Mouse (Mus musculus): Measurements from ENCODE around the gene Naa15.
"Not testable (repeated sequence)": the region's sequence is repeated elsewhere in the genome, so short reads cannot be mapped to it uniquely, and the experiment has no call there.

The Naa15 gene

DNA sequence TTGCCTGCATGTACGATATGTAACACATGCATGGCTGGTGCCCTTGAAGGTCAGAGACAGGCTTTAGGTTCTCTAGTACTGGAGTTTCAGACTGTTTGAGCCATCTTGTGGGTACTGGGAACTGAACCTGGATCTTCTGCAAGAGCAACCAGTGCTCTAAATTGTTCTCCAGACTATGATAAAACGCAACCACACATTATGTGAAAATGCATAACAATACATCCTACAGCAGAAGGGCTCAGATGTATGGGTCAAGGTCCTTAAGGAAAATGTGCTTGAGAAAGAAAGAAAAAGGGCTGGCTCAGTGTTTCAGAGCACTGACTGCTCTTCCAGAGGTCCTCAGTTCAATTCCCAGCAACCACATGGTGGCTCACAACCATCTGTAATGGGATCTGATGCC is 21.3 kb upstream of the Naa15 start:
- no peak for DNase-seq (ENCODE audit: low read depth)

- no peak for DNase-seq (ENCODE audit: low read depth)
Measured at GRCm38 (mm10) chr3:51394881-51395280, 20.1 kb upstream of the Naa15 start.

DNA sequence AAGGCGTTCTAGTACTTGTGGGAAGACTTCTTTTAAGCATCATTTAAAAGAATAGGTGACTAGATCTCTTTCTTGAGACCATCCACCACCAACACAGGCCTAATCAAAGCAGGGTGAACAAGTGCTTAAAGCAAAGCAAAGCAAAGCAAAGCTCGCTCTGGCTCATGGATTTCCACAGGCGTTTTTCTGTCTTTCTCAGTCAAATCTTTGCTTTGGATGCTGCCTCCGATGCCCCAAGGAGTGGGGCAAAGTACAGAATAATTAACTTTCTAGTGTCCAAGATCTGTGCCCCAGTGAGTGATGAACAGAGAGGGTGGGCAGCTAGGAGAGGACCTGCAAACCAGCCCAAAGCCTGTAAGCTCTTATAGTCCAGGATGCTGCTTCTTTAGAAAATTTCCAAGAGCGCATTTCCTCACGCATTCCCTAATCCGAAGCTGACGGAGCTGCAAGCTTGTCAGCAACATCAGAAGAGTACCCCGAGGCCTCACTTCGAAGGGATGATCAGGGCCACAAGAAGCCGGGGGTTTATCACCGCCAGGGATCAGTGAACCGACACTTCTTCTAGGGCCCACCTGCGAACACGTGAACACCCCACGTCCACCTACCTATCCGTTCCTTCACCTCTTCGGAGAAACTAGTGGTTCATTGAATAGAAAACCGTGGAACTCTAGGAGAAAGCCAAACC is 19.3 kb upstream of the Naa15 start:
- DNase-seq (ENCODE audit: low read depth): no peak

GRCm38 (mm10) chr3:51396219-51397068 is 18.5 kb upstream of the Naa15 start, which contains the start of gene Mgarp:
Mgarp (minus strand) TSS chr3:51396738.
- DNase-seq (ENCODE audit: low read depth): peak; percentile 85

GRCm38 (mm10) chr3:51397700-51398299 is 17.1 kb upstream of the Naa15 start:
- no peak for DNase-seq (ENCODE audit: low read depth)

DNA sequence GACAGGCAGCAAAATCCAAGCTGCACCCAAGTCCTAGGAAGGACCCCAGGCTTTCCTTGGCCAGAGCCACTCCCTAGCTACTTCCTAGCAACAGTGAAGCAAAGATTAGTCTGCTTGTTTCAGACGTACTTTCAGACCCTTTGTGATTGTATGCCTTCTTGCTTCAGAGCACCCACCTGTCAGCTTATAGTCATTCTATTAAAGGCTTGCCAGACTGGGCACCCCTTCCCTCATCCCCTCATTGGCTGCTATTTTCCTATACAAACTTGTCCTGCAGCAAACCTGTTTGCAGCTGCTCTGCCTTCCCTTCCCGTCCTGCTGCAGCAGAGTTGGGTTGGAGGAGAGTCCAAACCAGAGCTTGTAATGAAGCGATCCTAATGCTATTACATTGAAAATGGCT is 16.3 kb upstream of the Naa15 start:
- no peak for DNase-seq (ENCODE audit: low read depth)

DNA sequence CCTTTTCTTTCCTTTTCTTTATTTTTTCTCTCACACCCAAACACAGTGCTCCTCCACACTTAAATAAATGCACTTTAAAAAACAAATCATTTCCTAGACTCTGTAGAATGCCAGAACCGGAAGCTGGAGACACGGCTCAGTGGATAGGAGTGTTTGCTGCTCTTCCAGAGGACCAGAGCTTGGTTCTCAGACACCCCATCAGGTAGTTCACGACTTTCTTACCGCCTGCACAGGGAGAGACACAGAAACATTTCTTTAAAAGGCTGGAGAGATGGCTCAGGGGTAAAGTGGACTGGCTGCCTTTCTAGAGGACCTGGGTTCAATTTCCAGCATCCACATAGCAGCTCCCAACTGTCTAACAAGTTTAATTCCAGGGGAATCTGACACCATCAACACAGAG is 15.4 kb upstream of the Naa15 start:
- no peak for DNase-seq (ENCODE audit: low read depth)

GRCm38 (mm10) chr3:51400682-51401081 is 14.3 kb upstream of the Naa15 start:
- no peak for DNase-seq (ENCODE audit: low read depth)

DNA sequence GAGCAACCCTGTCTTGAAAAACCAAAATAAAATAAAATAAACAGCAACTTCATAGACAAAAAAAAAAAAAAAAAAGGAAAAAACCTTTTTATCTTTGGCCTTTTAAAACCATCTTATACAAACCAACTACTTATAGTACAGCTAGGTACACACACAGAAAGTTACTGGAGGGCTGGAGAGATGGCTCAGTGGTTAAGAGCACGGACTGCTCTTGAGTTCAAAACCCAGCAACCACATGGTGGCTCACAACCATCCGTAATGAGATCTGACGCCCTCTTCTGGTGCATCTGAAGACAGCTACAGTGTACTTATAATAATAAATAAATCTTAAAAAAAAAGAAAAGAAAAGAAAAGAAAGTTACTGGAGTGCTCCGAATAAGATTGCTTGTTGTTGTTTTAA is 12.9 kb upstream of the Naa15 start:
- not testable (repeated sequence) for DNase-seq (ENCODE audit: low read depth)

DNA sequence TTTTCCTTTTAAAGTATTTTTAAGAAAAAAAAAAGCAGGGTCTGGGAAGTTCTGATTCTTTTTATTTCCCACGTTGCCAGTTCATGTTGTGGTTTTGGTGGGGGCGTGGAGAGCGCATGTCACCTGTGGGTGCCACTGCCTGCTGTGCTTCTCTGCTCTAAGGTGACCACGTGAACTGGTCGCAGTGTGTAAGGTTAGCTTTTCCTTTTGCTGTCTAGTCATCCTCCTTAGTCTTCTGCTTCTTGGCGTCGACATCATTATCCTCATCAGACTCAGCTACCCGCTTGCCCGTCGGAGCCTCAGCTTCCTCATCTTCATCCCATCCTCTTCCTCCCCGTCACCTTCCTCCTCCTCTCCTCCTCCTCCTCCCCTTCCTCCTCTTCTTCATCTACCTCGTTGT is 12.3 kb upstream of the Naa15 start:
- DNase-seq (ENCODE audit: low read depth): no peak

DNA sequence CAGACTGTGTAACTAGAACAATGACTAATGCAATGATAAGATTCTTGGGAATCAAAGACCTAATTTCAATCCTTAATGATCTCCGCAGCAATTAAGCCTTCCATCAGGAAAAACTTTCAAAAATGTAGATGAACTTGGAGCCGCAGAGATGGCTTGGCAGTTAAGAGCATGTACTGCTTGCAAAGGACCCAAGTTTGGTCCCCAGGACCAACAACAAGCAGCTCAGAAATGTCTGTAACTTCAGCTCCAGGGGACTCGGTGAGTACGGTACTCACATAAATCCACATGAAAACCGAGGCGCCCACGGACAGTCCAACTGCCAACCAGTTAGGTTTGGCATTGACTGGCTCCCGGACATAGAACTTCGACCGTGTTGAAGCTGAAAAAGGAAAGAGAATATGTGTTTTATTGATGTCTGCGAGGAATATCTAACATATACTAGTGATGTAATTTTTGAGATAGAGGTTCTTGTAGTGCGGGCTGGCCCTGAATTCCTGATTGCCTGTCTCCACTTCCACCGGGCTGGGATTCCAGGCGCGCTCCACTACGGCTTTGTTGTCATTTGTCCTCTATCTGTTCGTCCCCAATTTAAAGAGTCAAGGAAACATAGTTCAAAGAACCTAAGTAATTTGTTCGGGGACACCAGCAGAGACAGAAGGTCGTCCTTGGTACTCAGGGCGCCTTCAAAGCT is 6.9 kb upstream of the Naa15 start:
- DNase-seq (ENCODE audit: low read depth): no peak

GRCm38 (mm10) chr3:51408561-51409183 is 6.3 kb upstream of the Naa15 start, which contains the start of gene Ndufc1:
Ndufc1 (minus strand) TSS chr3:51408988.
- peak; percentile 97 for DNase-seq (ENCODE audit: low read depth)

GRCm38 (mm10) chr3:51412457-51412856 is 2.5 kb upstream of the Naa15 start:
- no peak for DNase-seq (ENCODE audit: low read depth)

DNA sequence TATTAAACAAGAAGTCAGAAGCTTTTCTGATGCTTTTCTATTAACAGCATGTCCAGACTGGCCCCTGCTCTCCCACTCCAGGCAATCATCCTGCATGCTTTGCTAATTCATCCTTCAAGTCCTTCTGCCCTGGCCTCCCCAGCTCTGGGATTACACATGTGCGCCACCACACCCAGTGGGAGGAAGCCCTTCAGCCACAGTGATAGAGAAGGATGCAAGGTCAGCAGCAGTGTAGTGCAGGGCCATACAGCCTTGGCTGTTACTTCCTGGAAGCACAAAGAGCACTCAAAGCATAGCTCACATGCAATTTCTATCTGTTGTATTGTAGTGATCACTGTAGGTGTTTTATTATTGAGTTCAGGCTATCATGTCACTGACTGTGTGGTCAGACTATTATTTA is 1.7 kb upstream of the Naa15 start:
- peak; percentile 45 for DNase-seq (ENCODE audit: low read depth)

DNA sequence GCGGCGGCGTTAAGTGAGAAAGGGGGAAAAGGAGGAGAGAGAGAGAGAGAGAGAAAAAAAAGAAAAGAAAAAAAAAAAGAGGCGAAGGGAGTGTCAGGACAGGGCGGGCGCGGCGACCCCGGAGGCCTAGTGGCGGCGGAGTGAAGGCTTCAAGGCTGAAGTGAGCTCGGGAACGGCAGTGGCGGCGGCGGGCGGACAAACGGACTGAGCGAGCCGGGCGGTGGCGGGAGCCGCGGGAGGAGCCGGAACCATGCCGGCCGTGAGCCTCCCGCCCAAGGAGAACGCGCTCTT is 1.1 kb downstream of the Naa15 start:
- DNase-seq (ENCODE audit: low read depth): no peak

GRCm38 (mm10) chr3:51416364-51417134 is 1.6 kb downstream of the Naa15 start:
- peak; percentile 78 for DNase-seq (ENCODE audit: low read depth)

DNA sequence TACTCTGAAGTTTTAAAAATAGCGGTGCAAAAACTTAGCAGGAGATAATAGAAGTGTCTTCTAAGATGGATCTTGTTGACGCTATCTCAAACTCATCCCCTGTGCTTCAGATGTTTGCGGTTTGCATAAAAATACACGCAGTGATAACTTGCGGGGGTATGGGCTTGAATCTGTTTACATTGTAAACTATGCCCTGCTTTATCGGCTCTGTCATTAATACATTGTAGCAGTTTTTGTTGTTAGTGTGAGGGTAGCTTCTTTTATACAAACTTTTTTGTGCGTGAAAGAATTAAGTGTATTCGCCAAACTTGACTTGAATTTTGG is 2.1 kb downstream of the Naa15 start:
- DNase-seq (ENCODE audit: low read depth): no peak

DNA sequence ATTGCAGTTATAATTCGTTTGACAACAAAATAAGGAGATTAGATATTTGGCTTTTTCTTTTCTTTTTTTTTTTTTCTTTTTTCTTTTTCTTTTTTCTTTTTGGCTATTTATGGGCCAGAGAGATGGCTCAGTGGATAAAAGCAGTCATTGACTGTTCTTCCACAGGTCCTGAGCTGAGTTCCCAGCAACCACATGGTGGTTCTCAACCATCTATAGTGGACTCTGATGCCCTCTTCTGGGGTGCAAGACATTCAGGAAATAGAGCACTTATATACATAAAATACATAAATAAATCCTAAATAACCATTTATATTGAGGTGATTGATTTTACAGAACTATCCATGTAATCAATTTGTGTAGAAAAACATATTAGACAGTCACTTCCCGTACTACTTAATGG is 2.5 kb downstream of the Naa15 start:
- peak; percentile 46 for DNase-seq (ENCODE audit: low read depth)

DNA sequence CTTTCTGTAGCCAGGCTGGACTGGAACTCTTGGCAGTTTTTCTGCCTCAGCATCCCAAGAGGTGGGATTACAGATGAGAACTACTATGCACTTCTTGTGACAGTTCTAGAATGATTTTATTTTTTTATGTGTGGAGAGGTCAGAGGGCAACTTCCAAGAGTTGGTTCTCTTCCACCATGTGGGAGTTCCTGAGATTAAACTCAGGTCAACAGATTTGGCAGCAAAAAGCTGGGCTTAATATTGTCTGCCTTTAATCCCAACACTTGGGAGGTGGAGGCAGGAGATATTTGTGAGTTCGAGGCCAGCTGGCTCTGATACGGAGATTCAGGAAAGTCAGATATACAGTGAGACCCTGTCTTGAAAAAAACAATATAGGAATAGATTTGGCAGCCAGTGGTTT is 3.0 kb downstream of the Naa15 start:
- no peak for DNase-seq (ENCODE audit: low read depth)

DNA sequence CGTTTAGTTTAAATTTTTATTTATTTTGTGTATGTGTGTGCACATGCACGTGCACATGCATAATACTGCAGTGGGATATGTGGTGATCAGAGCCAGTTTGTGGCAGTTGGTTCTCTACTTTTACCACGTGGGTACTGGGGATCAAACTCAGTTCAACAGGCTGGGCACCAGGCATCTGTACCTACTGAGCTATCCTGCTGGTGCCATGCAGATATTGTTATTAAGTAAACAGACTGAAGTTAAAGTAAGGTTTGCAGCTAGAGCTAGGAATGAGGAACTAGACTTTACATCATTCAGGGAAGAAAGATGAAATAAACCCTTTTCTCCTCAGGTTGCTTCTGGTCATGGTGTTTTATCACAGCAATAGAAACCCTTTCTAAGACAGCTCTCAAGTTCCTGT is 7.0 kb downstream of the Naa15 start:
- no peak for DNase-seq (ENCODE audit: low read depth)

DNA sequence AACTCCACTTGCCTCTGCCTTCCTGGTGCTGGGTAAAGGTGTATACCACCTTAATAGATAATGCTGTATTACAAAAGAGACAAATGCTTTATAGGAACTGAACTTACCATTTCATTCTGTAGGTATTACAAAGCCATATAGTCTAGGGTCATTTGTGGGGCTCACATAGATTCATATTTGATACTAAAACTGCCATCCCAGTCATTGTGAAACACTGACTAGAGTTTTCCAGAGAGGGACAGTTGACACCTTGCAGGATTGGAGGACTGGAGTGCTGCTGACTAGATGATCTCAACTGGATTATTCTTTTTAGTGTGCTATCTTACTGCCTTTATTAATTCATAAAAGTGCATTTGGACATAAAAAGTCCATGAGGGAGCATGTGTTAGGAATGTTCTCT is 10.4 kb downstream of the Naa15 start:
- DNase-seq (ENCODE audit: low read depth): no peak

- DNase-seq (ENCODE audit: low read depth): not testable (repeated sequence)
Measured at GRCm38 (mm10) chr3:51434364-51434763, 19.4 kb downstream of the Naa15 start.

All from induced T-regulatory cell, adult 2 months (primary cell).